Mouse (Mus musculus): ENCODE measurements around the gene Slc34a1.

- TF ChIP-seq CTCF (IDR thresholded peaks at IDR 0.05; ENCODE audit: borderline replicate concordance, insufficient read depth, low read depth, low read length) (no peak), POLR2A (IDR thresholded peaks at IDR 0.05; ENCODE audit: borderline replicate concordance, insufficient read depth, low read length) (no peak)
These were observed 29.6 kb upstream of the Slc34a1 start for GRCm38 (mm10) chr13:55368401-55368800.

All from cerebellum, adult 2 months (tissue).